Mouse (Mus musculus) ES-Bruce4 (cell line): Measurements from ENCODE around the gene Defb20.

Experiments used
- CTCF ChIP-seq: IDR thresholded peaks from one replicate; pipeline ENCODE4 v1.8.1; 2011; ENCODE audit warnings: low read depth, low read length
- EP300 ChIP-seq: IDR thresholded peaks from 2 replicates; pipeline ENCODE4 v1.6.1; 2011; ENCODE audit warnings: low read depth, low read length; ENCODE audit not compliant: insufficient read depth
- POLR2A ChIP-seq: IDR thresholded peaks from one replicate; pipeline ENCODE4 v1.8.1; 2011; ENCODE audit warnings: low read length; ENCODE audit not compliant: insufficient read depth

GRCm38 (mm10) chr2:152511592-152511991 lies 34.7 kb downstream of the Defb20 start, which contains the start of gene Defb26:
- TF ChIP-seq CTCF = no peak
- no peak for TF ChIP-seq EP300
- no peak for TF ChIP-seq POLR2A
